Mouse (Mus musculus): Measurements from ENCODE around the gene Txk. TPM values are rescaled to one million over a fixed set of nuclear protein-coding genes. Genes with fewer than 3 reads are reported as not detected.

Txk gene
- total RNA-seq, 1 experiment, result 0.09 TPM

GRCm38 (mm10) chr5:72696491-72696890 is 56.1 kb downstream of the Txk start:
- Histone ChIP-seq H3K4me1 (ENCODE audit: control insufficient read depth in 2 of 2, insufficient read depth in 2 of 2, low read length in 2 of 2, poor library complexity in 1 of 2) (peaks cover 0 to 3% of the 10 kb centered on the region in 2 experiments; a peak in 1 of 4 replicates), H3K36me3 (ENCODE audit: control insufficient read depth, insufficient read depth, low read length, poor library complexity, severe bottlenecking) (no peaks in the 10 kb centered on the region), H3K27ac (ENCODE audit: insufficient read depth, low read depth, low read length, poor library complexity, severe bottlenecking) (no peak overlapping the region), H3K9me3 (ENCODE audit: control insufficient read depth, insufficient read depth, low read depth, low read length) (no peaks in the 10 kb centered on the region), H3K4me3 (ENCODE audit: insufficient read depth in 1 of 2, low read depth in 1 of 2, low read length in 2 of 2, poor library complexity in 1 of 2, severe bottlenecking in 1 of 2) (no peak overlapping the region), H3K9ac (ENCODE audit: insufficient read depth, low read depth, low read length, poor library complexity, severe bottlenecking) (no peak overlapping the region)
- TF ChIP-seq HCFC1 (IDR thresholded peaks at IDR 0.05; ENCODE audit: borderline replicate concordance, insufficient read depth, low read length) (no peak), ZC3H11A (IDR thresholded peaks at IDR 0.05; ENCODE audit: borderline replicate concordance, low read depth, low read length) (no peak), ZNF384 (IDR thresholded peaks at IDR 0.05; ENCODE audit: low read depth, low read length) (no peak), MAFK (IDR thresholded peaks at IDR 0.05; ENCODE audit: insufficient read depth, low read depth, low read length) (no peak), CHD2 (IDR thresholded peaks at IDR 0.05; ENCODE audit: low read depth, low read length) (no peak)
- DNase-seq (ENCODE audit: low read depth, low spot score), result no peak
- in situ Hi-C loops (cut with MboI; ENCODE audit: low sequenced_read_pairs in 2 of 2, unreplicated experiment in 2 of 2), result no loop called here

DNA sequence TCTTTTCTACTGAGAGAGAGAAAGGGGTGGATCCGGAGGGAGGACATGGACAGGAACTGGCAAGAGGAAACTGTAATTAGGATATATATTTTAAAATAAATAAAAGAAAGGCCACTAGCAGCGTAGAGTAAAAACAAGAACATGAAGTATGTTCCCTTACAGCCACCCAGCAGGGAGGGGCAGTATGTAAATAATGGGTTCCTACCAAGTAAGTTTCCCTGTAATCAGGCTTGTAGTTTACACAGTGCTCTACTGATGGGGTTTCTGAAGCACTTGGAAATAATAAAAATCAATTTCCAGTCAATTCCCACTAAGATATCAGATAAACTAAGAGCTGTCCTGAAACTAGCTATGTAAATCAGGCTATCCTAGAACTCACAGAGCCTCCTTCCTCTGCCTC is 57.9 kb downstream of the Txk start:
- H3K27ac ChIP-seq (ENCODE audit: insufficient read depth, low read depth, low read length, poor library complexity, severe bottlenecking), result no peak overlapping the region
- in situ Hi-C loops (cut with MboI; ENCODE audit: low sequenced_read_pairs in 2 of 2, unreplicated experiment in 2 of 2), result no loop called here
- TF ChIP-seq HCFC1 (IDR thresholded peaks at IDR 0.05; ENCODE audit: borderline replicate concordance, insufficient read depth, low read length) (no peak), ZNF384 (IDR thresholded peaks at IDR 0.05; ENCODE audit: low read depth, low read length) (no peak), MAFK (IDR thresholded peaks at IDR 0.05; ENCODE audit: insufficient read depth, low read depth, low read length) (no peak), ZC3H11A (IDR thresholded peaks at IDR 0.05; ENCODE audit: borderline replicate concordance, low read depth, low read length) (no peak), CHD2 (IDR thresholded peaks at IDR 0.05; ENCODE audit: low read depth, low read length) (no peak)

GRCm38 (mm10) chr5:72690516-72690915 is 62.1 kb downstream of the Txk start:
- TF ChIP-seq ZNF384 (IDR thresholded peaks at IDR 0.05; ENCODE audit: low read depth, low read length) (no peak), ZC3H11A (IDR thresholded peaks at IDR 0.05; ENCODE audit: borderline replicate concordance, low read depth, low read length) (no peak), HCFC1 (IDR thresholded peaks at IDR 0.05; ENCODE audit: borderline replicate concordance, insufficient read depth, low read length) (no peak), CHD2 (IDR thresholded peaks at IDR 0.05; ENCODE audit: low read depth, low read length) (no peak), MAFK (IDR thresholded peaks at IDR 0.05; ENCODE audit: insufficient read depth, low read depth, low read length) (no peak)
- no peaks in the 10 kb centered on the region for H3K4me1 ChIP-seq (ENCODE audit: control insufficient read depth in 2 of 2, insufficient read depth in 2 of 2, low read length in 2 of 2, poor library complexity in 1 of 2)
- no peak overlapping the region for H3K4me3 ChIP-seq (ENCODE audit: insufficient read depth in 1 of 2, low read depth in 1 of 2, low read length in 2 of 2, poor library complexity in 1 of 2, severe bottlenecking in 1 of 2)
- H3K36me3 ChIP-seq (ENCODE audit: control insufficient read depth, insufficient read depth, low read length, poor library complexity, severe bottlenecking), result no peaks in the 10 kb centered on the region
- DNase-seq (ENCODE audit: low read depth, low spot score), result no peak
- no peak overlapping the region for H3K27ac ChIP-seq (ENCODE audit: insufficient read depth, low read depth, low read length, poor library complexity, severe bottlenecking)
- no peaks in the 10 kb centered on the region for H3K9me3 ChIP-seq (ENCODE audit: control insufficient read depth, insufficient read depth, low read depth, low read length)
- H3K9ac ChIP-seq (ENCODE audit: insufficient read depth, low read depth, low read length, poor library complexity, severe bottlenecking), result no peak overlapping the region
- in situ Hi-C loops (cut with MboI; ENCODE audit: low sequenced_read_pairs in 2 of 2, unreplicated experiment in 2 of 2), result no loop called here

More for the DNA sequence above, 57.9 kb downstream of the Txk start:
- no peaks in the 10 kb centered on the region for H3K9me3 ChIP-seq (ENCODE audit: control insufficient read depth, insufficient read depth, low read depth, low read length)
- no peak for DNase-seq (ENCODE audit: low read depth, low spot score)
- no peak overlapping the region for H3K9ac ChIP-seq (ENCODE audit: insufficient read depth, low read depth, low read length, poor library complexity, severe bottlenecking)
- H3K36me3 ChIP-seq (ENCODE audit: control insufficient read depth, insufficient read depth, low read length, poor library complexity, severe bottlenecking), result no peaks in the 10 kb centered on the region
- H3K4me1 ChIP-seq (ENCODE audit: control insufficient read depth in 2 of 2, insufficient read depth in 2 of 2, low read length in 2 of 2, poor library complexity in 1 of 2), result peaks cover 0 to 3% of the 10 kb centered on the region in 2 experiments; a peak in 1 of 4 replicates
- no peak overlapping the region for H3K4me3 ChIP-seq (ENCODE audit: insufficient read depth in 1 of 2, low read depth in 1 of 2, low read length in 2 of 2, poor library complexity in 1 of 2, severe bottlenecking in 1 of 2)

- no peak for TF ChIP-seq ZNF384 (IDR thresholded peaks at IDR 0.05; ENCODE audit: low read depth, low read length)
- TF ChIP-seq HCFC1 (IDR thresholded peaks at IDR 0.05; ENCODE audit: borderline replicate concordance, insufficient read depth, low read length), result no peak
- no peak for TF ChIP-seq CHD2 (IDR thresholded peaks at IDR 0.05; ENCODE audit: low read depth, low read length)
- no peak for TF ChIP-seq ZC3H11A (IDR thresholded peaks at IDR 0.05; ENCODE audit: borderline replicate concordance, low read depth, low read length)
- no peak for TF ChIP-seq MAFK (IDR thresholded peaks at IDR 0.05; ENCODE audit: insufficient read depth, low read depth, low read length)
- no peaks in the 10 kb centered on the region for H3K36me3 ChIP-seq (ENCODE audit: control insufficient read depth, insufficient read depth, low read length, poor library complexity, severe bottlenecking)
Measured at GRCm38 (mm10) chr5:72689556-72689955, 63.0 kb downstream of the Txk start.

GRCm38 (mm10) chr5:72681451-72681850 is 71.1 kb downstream of the Txk start:
- no peaks in the 10 kb centered on the region for H3K9me3 ChIP-seq (ENCODE audit: control insufficient read depth, insufficient read depth, low read depth, low read length)
- no peaks in the 10 kb centered on the region for H3K36me3 ChIP-seq (ENCODE audit: control insufficient read depth, insufficient read depth, low read length, poor library complexity, severe bottlenecking)
- no peak for TF ChIP-seq ZC3H11A (IDR thresholded peaks at IDR 0.05; ENCODE audit: borderline replicate concordance, low read depth, low read length)
- TF ChIP-seq CHD2 (IDR thresholded peaks at IDR 0.05; ENCODE audit: low read depth, low read length), result no peak
- no peak for TF ChIP-seq HCFC1 (IDR thresholded peaks at IDR 0.05; ENCODE audit: borderline replicate concordance, insufficient read depth, low read length)
- no peak for TF ChIP-seq ZNF384 (IDR thresholded peaks at IDR 0.05; ENCODE audit: low read depth, low read length)
- no peak for TF ChIP-seq MAFK (IDR thresholded peaks at IDR 0.05; ENCODE audit: insufficient read depth, low read depth, low read length)
- no peaks in the 10 kb centered on the region for H3K4me1 ChIP-seq (ENCODE audit: control insufficient read depth in 2 of 2, insufficient read depth in 2 of 2, low read length in 2 of 2, poor library complexity in 1 of 2)
- H3K9ac ChIP-seq (ENCODE audit: insufficient read depth, low read depth, low read length, poor library complexity, severe bottlenecking), result no peak overlapping the region
- no peak overlapping the region for H3K27ac ChIP-seq (ENCODE audit: insufficient read depth, low read depth, low read length, poor library complexity, severe bottlenecking)
- DNase-seq (ENCODE audit: low read depth, low spot score), result no peak
- no peak overlapping the region for H3K4me3 ChIP-seq (ENCODE audit: insufficient read depth in 1 of 2, low read depth in 1 of 2, low read length in 2 of 2, poor library complexity in 1 of 2, severe bottlenecking in 1 of 2)
- in situ Hi-C loops (cut with MboI; ENCODE audit: low sequenced_read_pairs in 2 of 2, unreplicated experiment in 2 of 2), result no loop called here

More at GRCm38 (mm10) chr5:72689556-72689955, 63.0 kb downstream of the Txk start:
- Histone ChIP-seq H3K4me1 (ENCODE audit: control insufficient read depth in 2 of 2, insufficient read depth in 2 of 2, low read length in 2 of 2, poor library complexity in 1 of 2) (no peaks in the 10 kb centered on the region), H3K4me3 (ENCODE audit: insufficient read depth in 1 of 2, low read depth in 1 of 2, low read length in 2 of 2, poor library complexity in 1 of 2, severe bottlenecking in 1 of 2) (no peak overlapping the region), H3K9me3 (ENCODE audit: control insufficient read depth, insufficient read depth, low read depth, low read length) (no peaks in the 10 kb centered on the region), H3K9ac (ENCODE audit: insufficient read depth, low read depth, low read length, poor library complexity, severe bottlenecking) (no peak overlapping the region), H3K27ac (ENCODE audit: insufficient read depth, low read depth, low read length, poor library complexity, severe bottlenecking) (no peak overlapping the region)
- in situ Hi-C loops (cut with MboI; ENCODE audit: low sequenced_read_pairs in 2 of 2, unreplicated experiment in 2 of 2), result no loop called here
- DNase-seq (ENCODE audit: low read depth, low spot score), result no peak
